Mouse (Mus musculus) C3H10T1/2 (cell line): ENCODE results near the gene Entpd7. TPM values are rescaled to one million over a fixed set of nuclear protein-coding genes. Genes with fewer than 3 reads are reported as not detected.

ENCODE experiments used
- polyA plus RNA-seq, 2 experiments: library from polyadenylated mRNA; unstranded; fragments of >200 nt; fragmentation: generic; extraction: Trizol; gene quantifications; one replicate each; pipeline ENCODE4 v1.2.1; 2012; ENCODE audit warnings: missing spikeins in 2 of 2

The Entpd7 gene
- polyA plus RNA-seq, result 1 to 10 TPM; 1.2 to 3.8 TPM

DNA sequence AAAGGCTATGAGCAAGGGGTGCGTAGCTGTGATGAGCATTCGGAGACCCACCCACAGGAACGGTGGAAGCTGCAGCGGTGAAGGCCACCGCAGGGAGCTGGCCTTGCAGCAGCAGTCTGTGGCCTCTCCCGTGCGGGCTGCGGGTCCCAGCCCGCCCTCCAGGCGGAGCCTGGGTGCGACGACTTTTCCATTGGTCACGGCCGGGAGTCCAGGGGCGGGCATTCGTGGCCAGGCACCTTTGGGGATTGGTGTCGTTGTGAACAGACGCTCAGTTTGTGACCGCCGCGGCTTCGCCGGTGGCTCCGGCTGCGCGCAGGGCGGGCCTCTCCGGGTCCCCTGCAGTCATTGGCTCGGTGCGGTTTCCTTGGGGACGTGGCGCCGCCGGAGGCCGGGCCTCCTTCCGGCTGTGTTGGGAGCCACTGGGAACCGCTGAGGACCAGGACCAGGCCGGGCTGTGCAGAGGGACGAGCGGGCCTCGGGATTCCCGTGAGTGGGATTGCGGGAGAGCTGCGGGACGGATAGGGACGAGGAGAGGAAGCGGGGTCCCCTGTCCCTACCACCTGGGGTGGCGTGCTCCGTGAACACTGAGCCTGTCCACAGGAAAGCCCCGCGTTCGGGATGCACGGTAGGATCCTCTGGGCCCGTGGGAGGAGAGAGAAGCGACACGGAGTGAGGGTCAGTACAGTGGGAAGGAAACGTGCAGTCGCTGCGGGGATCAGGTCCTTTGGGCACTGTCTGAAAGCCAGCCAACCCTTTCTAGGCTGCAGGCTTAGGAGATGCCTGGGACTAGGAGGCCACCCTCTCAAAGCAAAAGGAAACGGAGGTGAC, at the start of gene Entpd7:
Gene Entpd7, plus strand, starts transcription at position 254 of the 828 bp plus-strand sequence.

DNA sequence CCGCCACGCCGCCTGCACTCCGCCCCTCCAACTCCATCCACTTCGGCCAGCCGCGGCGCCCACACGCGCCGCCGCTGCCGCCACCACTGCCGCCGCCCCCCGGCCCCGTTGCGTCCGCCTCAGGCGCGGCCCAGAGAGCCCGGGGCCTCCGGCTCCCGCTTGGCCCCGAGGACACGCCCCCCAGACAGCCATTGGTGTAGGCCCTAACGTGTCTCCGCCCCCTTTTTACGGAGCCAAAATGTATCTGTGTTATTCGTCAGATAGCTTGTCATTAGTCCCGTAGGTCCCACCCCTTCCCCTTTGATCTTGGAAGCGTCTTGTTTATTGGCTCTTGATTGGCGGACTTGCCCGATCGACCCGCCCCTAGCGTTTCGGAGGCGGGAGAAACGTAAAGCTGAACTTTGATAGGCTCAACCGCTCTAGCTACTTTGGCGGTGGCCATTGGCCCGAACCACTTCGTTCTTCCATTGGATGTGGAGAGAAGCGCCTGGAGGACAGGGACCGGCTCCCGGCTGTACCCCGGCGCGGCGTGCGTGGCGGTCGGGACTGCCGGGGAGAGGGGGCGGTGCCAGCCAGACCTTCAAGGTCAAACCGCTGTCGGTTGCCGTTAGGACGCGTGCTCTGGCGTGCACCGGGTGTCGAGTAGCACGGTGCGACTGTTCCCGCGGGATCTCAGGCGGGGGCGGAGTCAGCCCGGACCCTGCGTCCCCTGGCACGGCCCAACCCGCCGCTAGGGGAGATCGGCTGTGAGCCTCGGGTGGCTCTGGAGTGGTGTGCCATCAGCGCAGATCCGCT, 14.5 kb upstream of the Entpd7 start, which contains the start of gene Slc25a28:
Gene Slc25a28, minus strand, starts transcription at position 152 of the 795 bp plus-strand sequence.

DNA sequence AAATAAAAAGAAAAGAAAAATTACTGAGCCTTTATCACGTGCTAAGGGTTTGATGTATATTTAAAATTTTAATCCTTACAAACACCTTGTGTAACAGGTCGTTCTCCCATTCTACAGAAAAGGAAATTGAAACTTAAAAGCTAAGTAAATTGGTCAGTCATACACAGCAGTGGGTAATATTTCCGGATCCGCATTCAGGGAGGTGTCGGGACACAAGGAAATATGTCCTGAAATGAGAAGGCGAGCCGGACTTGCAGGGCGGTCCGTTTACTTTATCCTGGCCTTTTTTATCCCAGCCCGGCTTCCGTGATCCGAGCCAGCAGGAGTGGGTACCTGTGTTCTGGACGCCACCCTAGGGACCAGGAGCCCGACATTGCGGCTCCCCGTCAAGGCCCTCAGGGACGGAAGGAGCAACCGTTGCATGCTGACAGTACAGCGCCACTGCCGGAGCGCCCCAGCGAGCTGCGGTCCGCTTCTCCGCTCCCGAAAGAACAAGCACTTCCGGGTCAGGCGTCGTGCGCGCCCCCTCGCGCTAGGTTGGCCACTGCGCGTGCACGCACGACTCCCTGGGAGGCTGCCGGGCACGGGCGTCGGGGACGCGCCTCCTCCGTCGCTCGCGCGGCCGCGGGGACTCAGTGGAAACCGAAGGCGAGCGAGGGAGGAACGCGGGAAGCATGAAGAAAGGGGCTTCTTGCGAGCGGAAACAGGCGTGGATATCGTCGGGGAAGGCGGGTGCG, 63.2 kb downstream of the Entpd7 start, which contains the start of the genes Cutc and Cox15:
Gene Cutc, plus strand, starts transcription at position 508 of the 737 bp plus-strand sequence.
Gene Cox15, minus strand, starts transcription at position 512 of the 737 bp plus-strand sequence.

DNA sequence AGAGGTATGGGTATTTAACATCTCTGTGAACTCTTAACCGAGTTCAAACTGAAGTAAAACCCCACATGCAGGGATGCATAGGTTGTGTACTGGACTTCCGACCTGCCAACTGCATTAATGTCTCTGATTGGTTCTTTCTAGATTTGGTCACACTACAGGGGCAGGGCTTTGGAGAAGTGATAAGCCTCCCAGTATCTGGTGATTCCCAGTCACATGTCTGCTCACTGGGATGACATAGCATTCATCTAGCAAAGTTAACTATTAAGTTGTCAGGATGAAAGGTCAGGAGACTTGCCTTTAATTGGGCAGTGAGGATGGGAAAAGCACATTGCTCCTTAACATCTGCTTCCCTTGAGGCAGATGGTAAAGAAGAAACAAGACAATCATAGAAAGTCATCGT, 92.5 kb downstream of the Entpd7 start, which contains the start of gene Abcc2:
Gene Abcc2, plus strand, starts transcription at position 213 of the 400 bp plus-strand sequence.

Other genes with a start within 250 kb of the Entpd7 start
- not detected for gene Cnnm1, start 249.2 kb upstream of the Entpd7 start, polyA plus RNA-seq
- gene Got1, start 165.1 kb upstream of the Entpd7 start, polyA plus RNA-seq, result 10 to 100 TPM; 27.3 to 27.5 TPM
- gene Nkx2-3, start 77.3 kb upstream of the Entpd7 start, polyA plus RNA-seq, result not detected
- 10 to 100 TPM; 35.8 to 41.5 TPM for gene Slc25a28, start 14.8 kb upstream of the Entpd7 start, polyA plus RNA-seq
- 1 to 10 TPM in 1 of 2 experiments, under 1 TPM in 1; 0.74 to 6.0 TPM for gene Cutc, start 63.3 kb downstream of the Entpd7 start, polyA plus RNA-seq
- 1 to 10 TPM; 1.6 to 7.8 TPM for gene Cox15, start 63.3 kb downstream of the Entpd7 start, polyA plus RNA-seq
- under 1 TPM in 1 of 2 experiments, not detected in 1; 0.01 TPM for gene Abcc2, start 92.5 kb downstream of the Entpd7 start, polyA plus RNA-seq